Mouse (Mus musculus) layer of hippocampus, postnatal 36 days (tissue): Measurements from ENCODE around the gene Pcdh15. TPM values are rescaled to one million over a fixed set of nuclear protein-coding genes. Genes with fewer than 3 reads are reported as not detected.

Experiments used
- DNase-seq, 2 experiments: peaks; one replicate each; pipeline ENCODE4 v3.0.0; 2022
- total RNA-seq, 2 experiments: library from RNA; stranded (reverse); gene quantifications; 2 replicates each; pipeline ENCODE4 v1.2.3; 2021

The Pcdh15 gene
- total RNA-seq, 2 experiments from 2014 or later = 18.3 to 19.1 TPM

DNA sequence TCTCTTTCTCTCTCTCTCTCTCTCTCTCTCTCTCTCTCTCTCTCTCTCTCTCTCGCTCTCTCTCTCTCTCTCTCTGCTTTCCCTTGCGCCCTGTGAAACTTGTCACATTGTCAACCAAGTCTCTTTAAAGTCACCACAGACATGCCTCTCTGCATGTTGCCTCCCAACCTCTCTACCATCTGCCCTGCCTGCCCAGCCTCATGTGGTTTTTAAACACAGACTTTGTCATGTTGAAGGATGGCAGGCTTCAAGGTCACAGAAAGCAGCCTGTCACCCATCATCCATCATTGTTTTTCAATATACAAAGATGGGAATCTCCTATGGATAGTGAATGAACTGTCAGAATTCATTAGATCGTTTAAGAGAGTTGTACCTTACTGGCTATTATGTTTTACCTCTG lies 1207.9 kb downstream of the Pcdh15 start:
- DNase-seq = no peak

DNA sequence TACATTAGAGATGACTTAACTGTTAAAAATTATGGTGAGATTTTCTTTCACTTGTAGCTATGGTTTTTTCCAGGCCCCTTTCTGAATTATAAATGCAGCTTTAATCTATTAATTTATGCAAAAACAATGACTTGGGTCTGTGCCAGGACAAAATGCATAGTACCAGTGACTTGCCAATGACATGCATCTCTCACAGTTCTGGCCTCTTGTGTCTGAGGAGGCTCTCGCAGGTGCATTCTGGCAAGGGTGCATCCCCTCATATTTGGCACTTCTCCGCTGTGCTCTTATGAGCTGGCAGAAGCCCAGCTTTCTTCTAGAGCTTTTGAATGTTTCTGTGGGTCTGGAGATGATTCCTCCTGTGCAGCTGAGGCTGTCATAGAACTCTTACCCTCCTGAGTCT lies 1216.9 kb downstream of the Pcdh15 start:
- no peak for DNase-seq

DNA sequence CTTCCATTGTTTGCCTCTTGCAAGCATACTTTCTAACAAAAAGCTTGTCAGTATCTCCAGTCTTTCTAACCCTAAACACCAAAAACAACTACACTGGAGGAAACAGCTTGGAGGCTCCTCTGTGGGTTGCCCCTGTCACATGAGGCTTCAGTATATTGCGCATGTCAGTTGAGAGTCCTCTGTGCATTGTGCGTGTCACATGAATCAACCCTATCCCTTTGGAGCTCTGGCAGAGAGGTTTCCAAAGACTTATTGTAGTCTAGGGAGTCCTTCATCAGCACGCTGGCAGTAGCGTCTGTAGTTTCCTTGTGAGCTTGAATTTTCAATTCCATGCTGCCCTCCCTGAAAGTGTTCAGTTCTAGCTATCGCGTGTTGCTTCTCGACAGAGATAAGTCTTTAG lies 1236.3 kb downstream of the Pcdh15 start:
- no peak for DNase-seq

DNA sequence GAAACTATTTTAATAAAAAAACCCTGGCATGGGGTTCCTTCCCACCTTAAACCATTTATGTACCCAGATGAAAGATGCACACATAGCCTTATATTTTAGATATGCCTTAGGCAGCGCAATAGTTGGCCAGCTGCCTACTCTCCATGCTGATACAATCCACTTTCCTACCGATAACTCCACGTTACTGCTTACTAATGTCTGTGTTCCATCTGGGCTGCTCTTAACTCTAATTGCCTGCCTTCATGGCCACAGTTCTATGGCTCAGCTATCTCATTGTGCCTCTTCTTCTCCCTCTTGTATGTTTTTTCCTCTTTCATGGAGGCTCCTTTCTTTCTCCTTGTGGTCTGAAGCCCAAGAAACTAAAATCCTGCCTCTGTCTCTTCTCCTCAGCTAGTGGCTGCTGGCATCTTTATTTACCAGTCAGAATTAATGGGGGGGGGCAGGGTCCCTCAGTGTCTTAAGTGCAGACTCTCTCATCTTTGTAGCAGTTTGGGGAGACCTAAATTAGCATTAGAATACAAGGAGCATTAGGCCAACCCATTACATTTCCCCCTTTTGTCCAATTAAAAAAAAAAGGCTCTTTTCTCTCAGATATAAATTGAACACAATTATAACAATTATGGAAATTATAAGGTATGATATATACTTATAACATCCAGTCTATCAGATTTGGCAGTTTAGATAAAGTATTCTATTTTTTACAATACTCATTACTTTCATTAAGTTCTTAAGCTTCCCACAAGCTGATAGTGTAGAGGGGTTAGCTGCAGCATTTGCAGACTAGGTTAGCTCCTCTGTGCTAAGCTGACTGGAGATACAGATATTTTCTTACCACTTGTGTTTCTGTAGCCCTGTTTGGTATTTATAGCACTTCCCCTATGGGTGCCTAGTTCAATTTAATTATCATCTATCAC lies 1240.4 kb downstream of the Pcdh15 start:
- no peak for DNase-seq

DNA sequence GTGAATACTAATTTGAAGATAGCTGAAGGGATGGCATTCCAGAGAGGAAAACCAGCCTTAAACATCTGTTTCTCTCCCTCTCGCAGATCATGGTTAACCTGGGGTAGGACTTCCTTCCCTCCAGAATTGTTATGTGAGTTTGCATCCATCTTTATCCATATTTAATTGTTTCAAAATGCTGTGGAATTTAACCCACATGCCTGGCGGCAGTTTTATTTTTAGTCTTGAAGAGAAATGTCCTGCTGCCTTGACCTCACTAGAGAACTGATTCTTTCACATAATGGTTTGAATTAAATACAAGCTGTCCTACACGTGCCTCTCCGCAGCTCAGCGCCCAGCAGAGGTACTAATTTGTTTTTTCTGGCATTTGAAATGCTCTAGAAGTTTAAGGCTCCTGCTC lies 1260.4 kb downstream of the Pcdh15 start:
- DNase-seq = no peak

DNA sequence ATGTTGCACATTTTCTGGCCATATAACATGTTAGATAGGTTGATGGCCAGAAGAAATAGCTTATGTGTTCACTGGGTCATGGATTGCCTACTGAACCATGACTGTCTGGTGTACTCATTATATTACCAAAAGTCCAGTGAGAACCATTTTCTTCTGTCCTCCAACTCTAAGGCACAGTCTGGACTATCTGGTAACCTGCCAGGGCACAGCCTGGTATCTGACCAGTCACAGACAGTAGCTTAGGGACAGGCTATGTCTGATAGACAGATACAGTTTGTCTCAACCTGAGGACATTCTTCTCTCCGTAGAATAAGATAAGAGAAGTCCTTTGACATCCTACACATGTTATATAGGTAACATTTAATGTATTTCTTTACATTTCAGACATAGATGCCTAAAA lies 1279.6 kb downstream of the Pcdh15 start:
- DNase-seq = no peak

DNA sequence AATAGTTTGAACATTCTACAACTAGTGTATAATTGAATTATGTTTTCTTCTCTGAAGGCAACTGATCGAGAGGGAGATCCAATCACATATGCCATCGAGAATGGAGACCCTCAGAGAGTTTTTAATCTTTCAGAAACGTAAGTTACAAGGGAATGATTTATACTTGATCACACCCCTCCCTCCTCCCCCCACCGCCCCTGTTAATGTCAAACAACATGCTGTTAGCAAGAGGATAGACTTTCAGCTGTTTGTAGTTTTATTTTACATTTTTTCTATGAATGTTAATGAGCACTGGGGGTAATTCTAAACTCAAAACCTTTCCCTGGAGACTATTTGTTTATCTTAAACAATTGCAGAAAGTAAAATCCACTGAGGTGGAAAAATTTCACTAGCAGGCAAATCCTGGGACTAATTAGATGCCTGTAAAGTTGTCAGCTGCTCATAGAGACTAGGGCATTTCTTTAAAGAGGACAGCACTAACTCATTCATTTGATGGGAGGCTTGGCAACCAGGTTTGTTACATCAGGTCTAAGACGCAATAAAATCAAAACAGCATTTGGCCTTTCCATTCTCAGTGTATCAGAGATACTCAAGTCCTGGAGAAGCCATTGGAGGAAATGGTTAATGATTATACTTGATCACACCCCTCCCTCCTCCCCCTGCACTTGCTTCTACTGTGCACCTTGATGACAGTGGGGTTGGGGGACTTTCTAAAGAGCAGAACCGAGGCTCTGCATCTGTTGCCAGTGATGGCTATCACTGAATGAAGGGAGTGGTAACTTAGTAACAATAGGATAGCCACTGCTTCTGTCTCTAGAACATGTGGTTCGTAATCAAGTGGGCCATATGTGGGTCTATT lies 1280.4 kb downstream of the Pcdh15 start:
- no peak for DNase-seq

DNA sequence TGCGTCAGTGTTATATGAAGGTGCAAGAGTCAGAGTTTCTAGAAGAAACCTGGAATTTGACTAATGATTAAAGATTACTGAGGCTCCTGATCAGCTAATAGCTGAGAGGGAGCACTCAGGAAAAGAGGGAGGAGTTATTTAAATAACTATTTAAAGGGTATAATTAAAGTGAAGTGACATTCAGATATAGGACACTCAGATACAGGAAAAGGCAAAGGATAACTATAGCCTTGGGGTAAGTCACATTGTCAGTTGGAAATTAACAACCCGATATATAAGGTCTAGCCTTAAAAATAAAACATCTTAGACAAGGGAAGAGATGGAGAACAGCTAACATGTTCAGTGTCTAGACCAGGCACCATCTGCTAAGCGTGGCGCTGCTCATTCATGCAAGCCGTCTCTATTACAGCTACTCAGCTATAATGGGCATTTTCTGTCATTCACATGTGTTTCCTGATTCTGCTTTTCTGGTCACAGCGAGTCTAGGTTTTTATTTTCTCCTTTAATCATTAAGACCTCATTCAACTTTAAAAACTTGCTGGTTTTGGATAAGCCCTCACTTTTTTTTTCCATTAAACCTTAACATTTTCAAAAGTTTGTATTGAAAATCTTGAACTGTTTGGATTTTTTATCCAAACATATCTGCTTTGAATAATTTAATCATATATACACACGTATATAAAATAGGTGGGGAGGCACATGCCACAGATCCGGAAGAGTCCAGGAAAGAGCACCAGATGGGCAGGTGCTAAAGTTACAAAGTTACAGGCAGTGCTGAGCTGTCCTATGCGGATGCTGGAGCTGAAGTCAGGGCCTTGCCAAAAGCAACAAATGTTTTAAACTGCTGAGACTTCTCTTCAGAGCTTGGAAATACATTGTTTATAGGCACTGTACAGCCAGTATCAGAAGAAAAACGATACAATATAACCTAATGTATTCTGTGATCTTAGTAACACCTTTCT lies 1288.7 kb downstream of the Pcdh15 start:
- DNase-seq = no peak

DNA sequence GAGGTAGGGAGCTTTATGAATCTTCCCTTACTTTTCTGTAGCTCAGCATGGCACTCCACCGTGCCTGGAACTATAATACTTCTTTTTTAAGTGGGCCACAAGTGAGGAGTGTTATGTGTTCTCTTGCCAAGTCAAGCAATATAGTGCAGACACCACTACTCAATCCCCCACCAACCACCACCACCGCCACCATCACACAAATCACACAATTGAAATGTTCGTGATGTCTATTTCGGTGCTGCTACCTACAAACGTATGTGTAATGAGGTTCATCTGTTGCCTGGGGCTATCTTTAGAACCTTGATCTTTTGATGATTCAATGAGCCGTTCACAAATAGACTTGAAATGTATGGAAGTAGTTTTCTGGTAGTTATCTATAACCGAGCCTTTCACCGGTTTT lies 1304.0 kb downstream of the Pcdh15 start:
- no peak for DNase-seq

DNA sequence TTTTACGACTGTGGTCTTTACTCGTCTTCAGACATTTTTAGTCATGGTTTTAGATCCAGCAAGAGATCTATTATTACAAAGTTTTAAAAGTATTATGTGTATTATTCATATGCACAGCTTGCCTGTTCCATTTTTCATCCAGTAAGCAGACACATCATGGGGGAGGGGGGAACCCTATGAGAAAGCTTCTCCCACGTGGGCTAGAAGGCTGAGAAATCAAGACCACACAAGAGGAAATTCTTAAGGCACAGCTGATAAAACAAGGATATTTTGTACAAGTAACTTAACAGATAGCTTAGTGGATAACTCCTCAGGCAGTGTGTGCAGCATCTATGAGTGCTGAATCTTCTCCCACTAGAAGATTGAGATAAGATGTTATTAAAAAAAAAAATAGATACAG lies 1314.9 kb downstream of the Pcdh15 start:
- DNase-seq = no peak

DNA sequence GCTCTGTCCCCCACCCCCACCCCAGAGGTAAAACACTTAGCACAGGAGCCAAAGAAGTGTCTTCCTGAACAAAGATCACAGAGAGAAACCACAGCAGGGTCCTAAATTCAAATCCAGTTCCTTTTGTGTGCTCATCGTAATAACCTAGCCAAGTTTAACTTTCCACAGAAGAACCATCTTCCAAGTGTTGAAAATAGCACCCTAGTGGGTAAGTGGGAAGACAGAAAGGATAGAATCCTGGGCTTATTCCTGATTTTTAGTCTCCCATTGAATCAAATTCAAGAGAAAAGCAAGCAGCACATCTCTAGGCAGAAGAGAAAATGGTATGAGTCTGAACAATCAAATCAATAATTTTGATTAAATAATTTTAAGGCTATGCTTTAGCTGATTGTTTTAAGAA lies 1315.8 kb downstream of the Pcdh15 start:
- DNase-seq = no peak

DNA sequence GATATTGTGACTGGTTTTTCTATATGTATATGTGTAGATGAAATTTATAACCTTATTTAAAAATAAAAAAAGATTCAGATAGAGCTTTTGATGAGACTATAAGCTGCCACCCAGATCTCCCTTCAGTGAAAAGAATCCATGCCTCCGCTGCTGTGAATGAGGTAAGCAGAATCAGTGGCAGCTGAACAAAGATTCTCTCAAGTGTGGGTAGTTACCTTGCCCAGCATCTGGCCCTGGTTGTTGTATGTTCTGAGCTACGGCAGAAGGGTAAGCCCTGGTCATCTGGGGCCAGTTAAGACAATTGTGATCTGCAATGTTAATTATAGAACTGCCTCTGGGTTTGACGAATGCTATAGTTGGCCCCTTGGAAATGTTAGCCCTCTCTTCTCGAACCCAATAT lies 1316.2 kb downstream of the Pcdh15 start:
- DNase-seq = no peak

DNA sequence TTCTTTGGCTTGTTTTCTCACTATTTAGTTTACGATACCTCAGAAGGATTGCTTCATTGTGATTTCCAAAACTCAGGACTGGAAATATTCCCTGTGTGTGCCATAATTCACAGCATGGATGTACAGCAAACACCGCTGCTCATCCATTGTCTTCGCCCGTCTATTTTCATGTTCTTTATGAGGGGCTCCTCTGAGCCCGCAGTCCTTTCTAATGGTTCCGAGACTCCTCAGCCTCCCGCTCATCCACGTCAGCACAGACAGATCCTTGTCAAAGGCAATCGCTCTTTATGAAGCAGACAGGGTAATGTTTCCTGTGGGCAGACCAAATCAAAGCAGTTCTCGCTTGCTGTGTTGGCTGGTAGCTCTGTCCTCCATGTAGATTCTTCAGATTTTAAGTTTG lies 1316.8 kb downstream of the Pcdh15 start:
- DNase-seq = no peak

DNA sequence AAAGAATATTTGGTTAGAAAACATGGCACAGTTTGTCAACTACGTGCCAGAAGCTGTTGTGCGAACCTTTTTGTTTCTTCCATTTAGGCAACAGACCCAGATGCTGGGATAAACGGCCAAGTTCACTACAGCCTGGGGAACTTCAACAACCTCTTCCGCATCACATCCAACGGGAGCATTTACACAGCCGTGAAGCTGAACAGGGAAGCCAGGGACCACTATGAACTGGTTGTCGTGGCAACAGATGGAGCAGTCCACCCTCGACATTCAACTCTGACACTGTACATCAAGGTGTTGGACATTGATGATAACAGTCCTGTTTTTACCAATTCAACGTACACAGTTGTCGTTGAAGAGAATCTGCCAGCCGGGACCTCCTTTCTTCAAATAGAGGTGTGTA lies 1350.9 kb downstream of the Pcdh15 start:
- no peak for DNase-seq

DNA sequence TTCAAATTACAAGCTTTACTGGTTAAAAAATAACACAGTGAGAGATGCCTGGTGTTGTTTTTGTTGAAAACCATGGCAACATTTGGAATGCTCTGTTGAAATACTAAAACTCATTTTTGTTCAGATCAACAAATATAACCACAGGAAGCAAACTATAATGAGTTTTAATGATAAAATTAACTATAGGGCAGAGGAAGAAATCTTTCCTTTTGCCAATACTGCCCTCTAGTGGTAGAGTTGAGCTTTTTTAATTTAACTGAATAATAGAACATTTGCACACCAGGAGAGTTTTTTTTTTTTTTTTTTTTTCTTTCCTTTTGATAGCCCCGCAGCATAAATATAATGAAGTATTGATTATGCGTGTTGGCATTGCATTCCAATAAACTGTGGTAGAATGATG lies 1364.8 kb downstream of the Pcdh15 start:
- no peak for DNase-seq

DNA sequence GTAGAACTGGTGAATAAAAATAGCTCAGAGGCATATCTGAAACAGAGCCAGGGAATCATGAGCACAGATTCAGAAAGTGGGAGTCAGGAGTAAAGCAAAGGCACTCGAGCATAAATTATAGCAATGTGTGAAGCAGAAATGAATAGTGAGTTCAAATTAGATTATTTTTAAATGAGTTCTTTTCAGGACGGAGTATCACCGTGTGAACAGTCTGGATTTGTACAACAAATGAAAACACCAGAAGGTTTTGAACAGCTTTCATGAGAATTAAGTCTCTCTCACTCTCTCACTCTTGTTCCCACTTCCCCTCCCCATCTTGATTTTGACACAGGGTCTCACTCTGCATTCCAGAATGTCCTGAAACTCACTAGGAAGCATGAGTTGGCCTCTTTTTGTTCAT lies 1381.6 kb downstream of the Pcdh15 start:
- DNase-seq = no peak

DNA sequence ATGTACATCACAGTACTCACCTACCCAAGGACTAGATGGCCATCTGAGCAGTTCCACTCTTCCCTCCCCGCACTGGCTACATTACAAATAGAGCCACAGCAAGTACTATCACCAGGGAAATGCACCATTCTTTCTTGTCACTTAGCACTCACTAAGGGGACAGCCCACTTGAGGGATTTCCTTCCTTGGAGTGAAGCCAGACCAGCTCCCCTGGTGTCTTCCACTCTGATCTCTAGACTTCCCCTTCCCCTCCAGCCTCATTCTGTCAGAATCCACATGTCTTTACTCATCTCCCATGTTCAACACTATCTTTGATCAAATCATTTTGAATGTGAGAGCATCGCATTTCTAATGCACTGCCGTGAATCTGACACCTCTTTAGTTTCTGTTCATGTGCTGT lies 1413.2 kb downstream of the Pcdh15 start:
- no peak for DNase-seq

DNA sequence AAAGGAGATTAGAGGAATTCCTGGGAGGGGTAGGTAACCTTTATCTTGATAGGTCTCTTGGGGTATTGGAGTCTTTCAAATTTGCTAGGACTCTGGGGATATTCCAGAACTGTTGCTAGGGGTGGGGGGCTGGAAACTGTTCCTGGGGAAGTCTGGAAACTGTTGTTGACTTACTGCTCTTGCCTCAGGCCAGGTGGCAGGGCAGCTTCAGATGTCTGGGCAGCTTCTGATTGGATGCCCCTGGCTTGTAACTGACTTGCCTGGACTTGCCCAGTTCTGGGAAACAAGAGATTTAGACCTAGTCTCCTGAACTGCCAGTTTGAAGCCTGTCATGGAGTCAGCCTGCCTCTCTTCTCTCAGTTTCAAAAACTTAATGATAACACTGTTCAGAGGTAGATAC lies 1414.6 kb downstream of the Pcdh15 start:
- DNase-seq = no peak

DNA sequence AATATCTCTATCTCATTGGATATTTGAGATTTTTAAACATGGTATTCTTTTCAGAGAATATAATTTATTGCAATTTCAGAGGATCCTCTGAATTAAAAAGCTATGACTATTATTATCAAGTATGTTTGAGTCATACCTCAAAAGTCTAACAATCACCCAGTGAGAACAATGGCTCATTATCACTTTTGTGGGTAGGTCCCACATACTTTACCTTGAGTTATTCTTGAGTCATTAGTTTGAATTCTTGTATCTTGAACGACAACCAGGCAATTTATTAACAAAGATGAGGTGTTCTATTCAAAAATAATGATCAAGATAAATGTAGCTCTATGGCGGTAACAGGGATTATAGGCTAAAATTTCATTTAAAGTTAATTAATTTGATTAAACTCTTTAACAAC lies 1439.2 kb downstream of the Pcdh15 start:
- DNase-seq = no peak

DNA sequence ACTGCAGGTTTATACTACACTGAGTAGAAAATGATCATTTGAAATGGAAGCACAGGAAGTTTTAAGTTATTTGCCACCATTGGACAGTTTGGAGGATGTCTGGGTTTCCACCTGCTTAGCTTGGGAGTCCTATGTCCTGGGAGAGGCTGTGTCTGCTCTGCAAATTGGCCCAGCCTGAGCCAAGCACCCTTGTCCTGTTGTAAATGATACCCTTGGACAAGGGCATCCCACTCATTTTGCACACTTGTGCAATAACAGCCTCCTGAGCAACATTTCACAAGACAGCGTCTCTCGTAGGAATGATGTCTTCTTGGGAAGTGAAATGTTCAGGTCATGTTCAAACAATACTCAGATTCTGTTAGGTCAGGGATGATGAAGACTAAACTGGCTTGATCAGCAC lies 1456.2 kb downstream of the Pcdh15 start:
- DNase-seq = no peak

DNA sequence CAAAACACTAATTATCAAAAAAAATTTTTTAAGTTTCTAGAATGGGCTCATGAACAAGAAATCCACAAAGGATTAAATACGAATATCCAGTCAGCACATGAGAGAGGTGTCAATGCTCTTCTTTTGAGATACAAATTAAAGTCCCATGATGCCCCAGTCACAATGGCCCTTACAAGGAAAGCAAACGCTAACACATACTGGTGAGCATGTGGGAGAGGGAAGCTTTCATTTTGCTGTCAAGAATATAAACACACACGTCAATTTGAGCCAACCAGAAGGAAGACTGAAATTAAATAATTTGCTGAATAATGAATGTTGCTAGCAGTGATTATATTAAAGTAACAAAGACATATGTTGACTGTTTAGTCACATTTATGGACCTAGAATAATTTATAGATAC lies 1470.5 kb downstream of the Pcdh15 start:
- DNase-seq = no peak

DNA sequence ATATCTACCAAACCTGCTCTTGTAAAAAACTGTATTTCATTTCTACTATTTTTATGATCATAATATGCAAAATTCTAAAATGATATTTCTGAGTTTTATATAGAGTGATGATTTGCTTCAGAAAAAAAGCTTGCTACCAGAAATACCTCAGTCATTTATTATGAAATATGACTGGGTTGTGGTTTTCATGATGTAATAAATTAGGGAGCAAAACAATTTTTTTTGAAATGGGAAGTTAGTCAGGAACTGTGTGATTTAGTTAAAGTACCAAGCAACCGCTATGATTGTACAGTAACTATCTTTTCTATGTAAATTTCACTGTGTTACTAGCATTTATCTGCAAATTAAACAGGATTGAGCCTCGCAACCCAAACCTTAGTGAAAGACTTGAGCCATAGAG lies 1480.8 kb downstream of the Pcdh15 start:
- DNase-seq = no peak

DNA sequence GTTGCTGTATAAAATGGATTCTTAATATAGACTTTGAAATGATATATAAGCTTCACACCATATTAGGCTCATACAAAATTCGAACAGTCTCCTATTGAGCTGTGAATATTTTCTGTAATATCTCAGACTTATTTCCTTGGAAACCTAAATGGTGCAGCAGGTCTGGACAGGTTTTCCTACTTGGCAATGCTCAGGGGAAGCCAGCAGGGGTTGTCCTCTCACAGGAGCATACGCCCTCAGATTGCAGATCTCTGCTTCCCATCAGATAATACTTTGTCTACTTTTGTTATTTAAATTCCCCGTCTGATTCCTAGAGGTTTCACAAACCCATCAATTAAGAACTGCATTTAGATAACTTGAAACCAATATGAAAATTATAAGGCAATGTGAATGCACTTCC lies 1492.7 kb downstream of the Pcdh15 start:
- DNase-seq = no peak
